ENCODE assay signal across 27 mouse cellular contexts in the genomic region with DNA sequence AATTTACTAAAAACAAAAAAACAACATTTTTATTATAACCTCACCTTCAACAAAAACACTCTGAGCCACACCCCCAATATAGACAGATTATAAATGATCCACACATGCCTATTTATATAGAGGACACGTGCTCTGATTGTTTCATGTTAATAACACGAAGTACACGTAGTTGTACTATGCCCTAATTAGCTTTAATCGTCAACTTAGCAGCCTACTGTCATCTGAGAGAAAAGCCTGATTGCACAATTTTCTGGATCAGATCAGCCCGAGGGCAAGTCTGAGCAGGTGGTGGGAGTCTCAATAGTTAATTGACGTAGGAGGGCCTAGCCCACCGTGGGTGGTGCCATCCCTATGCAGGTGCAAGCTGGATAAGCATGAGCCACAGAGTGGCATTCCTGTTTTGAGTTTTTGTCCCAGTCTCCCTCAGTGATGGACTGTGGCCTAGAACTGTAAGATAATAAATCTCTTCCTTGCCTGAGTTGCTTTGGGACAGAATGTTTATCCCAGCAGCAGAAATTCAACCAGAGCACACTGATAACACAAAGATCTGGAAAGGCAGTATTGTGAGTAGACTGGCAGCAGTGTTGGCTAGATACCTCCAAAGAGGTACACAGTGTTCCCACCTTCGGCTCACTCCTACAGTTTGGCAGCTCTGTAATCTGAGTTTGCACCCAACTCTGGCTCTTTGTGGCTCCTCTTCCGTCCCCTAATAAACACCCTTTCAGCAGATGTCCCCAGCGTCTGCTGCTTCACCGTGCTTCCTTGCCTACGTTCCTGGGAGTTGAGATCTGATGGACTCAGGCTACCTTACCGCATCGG.
DNase-seq lines count a peak whose midpoint lies in the region; ATAC-seq and TF ChIP-seq lines count a peak whose summit lies in the region.
"Had no signal": no experiment of that assay in that cellular context is flagged by ENCODE, and none has a peak within 500 bp of the region (broad histone marks: within the 10 kb centered on the region; RNA-seq: fewer than 3 reads in every experiment).

No protein-coding gene starts in this region.

- no peak for TF ChIP-seq POLR2A in kidney, adult 2 months (IDR thresholded peaks at IDR 0.05; ENCODE audit: low read depth, low read length)

- H3K27me3 ChIP-seq in kidney, adult 2 months (replicated peaks; ENCODE audit: control insufficient read depth, insufficient read depth, low read length) = no peaks in the 10 kb centered on the region
- H3K27me3 ChIP-seq in liver, embryonic 13.5 days = no peaks in the 10 kb centered on the region
- H3K27me3 ChIP-seq in liver, postnatal 0 days (ENCODE audit: insufficient read depth, low read length) = no peaks in the 10 kb centered on the region
- H3K27me3 ChIP-seq in intestine, postnatal 0 days (replicated peaks; ENCODE audit: control insufficient read depth, insufficient read depth, low read length) = no peaks in the 10 kb centered on the region
- H3K27me3 ChIP-seq: embryonic facial prominence, embryonic 12.5 days; forebrain, embryonic 15.5 days; hindbrain, embryonic 12.5 days; limb, embryonic 13.5 days had no signal

- no peak overlapping the region for H3K4me3 ChIP-seq in kidney, adult 2 months (ENCODE audit: insufficient read depth, low read depth, low read length)
- H3K4me3 ChIP-seq in liver, embryonic 13.5 days (replicated peaks) = no peak overlapping the region
- H3K4me3 ChIP-seq in liver, postnatal 0 days (ENCODE audit: low read depth, low read length) = no peak overlapping the region
- H3K4me3 ChIP-seq in intestine, postnatal 0 days (ENCODE audit: low read depth, low read length) = no peak overlapping the region
- H3K4me3 ChIP-seq: embryonic facial prominence, embryonic 12.5 days; erythroblast, embryonic 14.5 days; forebrain, embryonic 15.5 days; heart, embryonic 12.5 days; hindbrain, embryonic 12.5 days; limb, embryonic 13.5 days had no signal

- TF ChIP-seq CTCF in kidney, adult 2 months (conservative IDR thresholded peaks at IDR 0.05; ENCODE audit: insufficient read depth, insufficient read length, low read depth, low read length) = no peak
- no peak for TF ChIP-seq CTCF in liver, postnatal 0 days (IDR thresholded peaks at IDR 0.05; ENCODE audit: low read depth)
- TF ChIP-seq CTCF in intestine, postnatal 0 days (IDR thresholded peaks at IDR 0.05; ENCODE audit: low read depth) = no peak

- no peaks in the 10 kb centered on the region for H3K9me3 ChIP-seq in liver, embryonic 13.5 days (replicated peaks)
- H3K9me3 ChIP-seq in liver, postnatal 0 days (ENCODE audit: low read length) = no peaks in the 10 kb centered on the region
- H3K9me3 ChIP-seq in intestine, postnatal 0 days (ENCODE audit: control insufficient read depth) = no peaks in the 10 kb centered on the region
- H3K9me3 ChIP-seq: embryonic facial prominence, embryonic 12.5 days; forebrain, embryonic 15.5 days; heart, embryonic 12.5 days; hindbrain, embryonic 12.5 days; limb, embryonic 13.5 days had no signal

- 0 out of 2 replicates have a peak overlapping the region, but pooled peaks have one; percentile 1 for H3K4me2 ChIP-seq in liver, embryonic 13.5 days
- H3K4me2 ChIP-seq in liver, postnatal 0 days (ENCODE audit: low read depth, low read length) = no peak overlapping the region
- H3K4me2 ChIP-seq in intestine, postnatal 0 days (replicated peaks; ENCODE audit: low read depth) = no peak overlapping the region
- H3K4me2 ChIP-seq: embryonic facial prominence, embryonic 12.5 days; forebrain, embryonic 15.5 days; heart, embryonic 12.5 days; hindbrain, embryonic 12.5 days; limb, embryonic 13.5 days; midbrain, embryonic 11.5 days had no signal

- 58% methylated on average over 14 of the region's 14 CpGs for WGBS in kidney, adult 2 months
- WGBS in liver, embryonic 13.5 days (ENCODE audit: insufficient replicate concordance) = 61% methylated on average over 14 of the region's 14 CpGs
- WGBS in liver, postnatal 0 days (ENCODE audit: insufficient replicate concordance) = 64% methylated on average over 14 of the region's 14 CpGs
- 59% methylated on average over 14 of the region's 14 CpGs for WGBS in intestine, postnatal 0 days

- no peak for ATAC-seq in liver, embryonic 13.5 days (ENCODE audit: low read depth)
- ATAC-seq in liver, postnatal 0 days = no peak
- ATAC-seq in intestine, postnatal 0 days = peak; percentile 84
- ATAC-seq: forebrain, embryonic 15.5 days had no signal

- peak; percentile 36 for DNase-seq in kidney, adult 2 months
- no peak for DNase-seq in kidney, adult 8-10 months
- no peak for DNase-seq in liver, embryonic 13.5 days
- DNase-seq in liver, postnatal 0 days = no peak
- DNase-seq in gonadal fat pad, adult 2 months (ENCODE audit: low read depth) = peak; percentile 79
- DNase-seq in urinary bladder, postnatal 36 days (ENCODE audit: low spot score in 2 of 2) = no peak
- DNase-seq: adrenal gland, adult 2 months; B cell, adult 2 months; cerebellum, adult 18-20 months; cerebellum, postnatal 14 days; gastrocnemius, postnatal 10 days; heart, adult 18-20 months; heart, postnatal 10 days; kidney, postnatal 14 days; lung, adult 18-20 months; lung, postnatal 10 days; right cerebral cortex, postnatal 14 days; thymus, adult 18-20 months; thymus, postnatal 36 days had no signal

- H3K9ac ChIP-seq in liver, embryonic 13.5 days = no peak overlapping the region
- no peak overlapping the region for H3K9ac ChIP-seq in liver, postnatal 0 days (replicated peaks)
- no peak overlapping the region for H3K9ac ChIP-seq in intestine, postnatal 0 days (ENCODE audit: low read depth, low read length)
- H3K9ac ChIP-seq: embryonic facial prominence, embryonic 12.5 days; forebrain, embryonic 15.5 days; heart, embryonic 12.5 days; hindbrain, embryonic 12.5 days; limb, embryonic 13.5 days had no signal

- no peaks in the 10 kb centered on the region for H3K36me3 ChIP-seq in kidney, adult 2 months (ENCODE audit: control insufficient read depth, insufficient read depth, low read length)
- H3K36me3 ChIP-seq in liver, embryonic 13.5 days = no peaks in the 10 kb centered on the region
- H3K36me3 ChIP-seq in liver, postnatal 0 days (replicated peaks; ENCODE audit: insufficient read depth, low read length) = no peaks in the 10 kb centered on the region
- no peaks in the 10 kb centered on the region for H3K36me3 ChIP-seq in intestine, postnatal 0 days (ENCODE audit: control insufficient read depth, insufficient read depth)
- H3K36me3 ChIP-seq: embryonic facial prominence, embryonic 12.5 days; forebrain, embryonic 15.5 days; heart, embryonic 12.5 days; hindbrain, embryonic 12.5 days; limb, embryonic 13.5 days had no signal

- no peak for TF ChIP-seq EP300 in liver, postnatal 0 days (IDR thresholded peaks at IDR 0.05; ENCODE audit: low read depth)

- no peak overlapping the region for H3K27ac ChIP-seq in kidney, adult 2 months (ENCODE audit: insufficient read depth, low read depth, low read length)
- no peak overlapping the region for H3K27ac ChIP-seq in liver, embryonic 13.5 days
- H3K27ac ChIP-seq in liver, postnatal 0 days (ENCODE audit: low read depth) = no peak overlapping the region
- H3K27ac ChIP-seq in intestine, postnatal 0 days (ENCODE audit: low read depth, low read length) = peak overlapping the region; percentile 30; the same call in 1 of the 2 replicates
- H3K27ac ChIP-seq: embryonic facial prominence, embryonic 12.5 days; forebrain, embryonic 15.5 days; hindbrain, embryonic 12.5 days; limb, embryonic 13.5 days had no signal

- H3K4me1 ChIP-seq in kidney, adult 2 months (ENCODE audit: control insufficient read depth, insufficient read depth, low read length) = peaks cover 15% of the 10 kb centered on the region; the same call in 1 of the 2 replicates
- peaks cover 5% of the 10 kb centered on the region; the same call in 1 of the 2 replicates for H3K4me1 ChIP-seq in liver, embryonic 13.5 days (replicated peaks)
- 0 out of 2 replicates have a peak, but pooled peaks cover 2% of the 10 kb centered on the region for H3K4me1 ChIP-seq in liver, postnatal 0 days (ENCODE audit: insufficient read depth)
- 0 out of 2 replicates have a peak, but pooled peaks cover 2% of the 10 kb centered on the region for H3K4me1 ChIP-seq in intestine, postnatal 0 days (replicated peaks; ENCODE audit: control insufficient read depth, insufficient read depth, low read length)
- H3K4me1 ChIP-seq: embryonic facial prominence, embryonic 12.5 days; forebrain, embryonic 15.5 days; hindbrain, embryonic 12.5 days had no signal

Comparison
In these comparisons a context has a peak if more than half of its experiments do, and no peak if none do; other contexts are left out.
1. DNase-seq: peak in kidney, adult 2 months (single experiment) and gonadal fat pad, adult 2 months (single experiment); none in kidney, adult 8-10 months (0 of 2), liver, embryonic 13.5 days (single experiment), liver, postnatal 0 days (single experiment) and urinary bladder, postnatal 36 days (0 of 2).